Mouse (Mus musculus): ENCODE results near the gene Ptov1.
A peak's percentile ranks its signal among the peaks of the same experiment; 100 is the strongest.

- TF ChIP-seq CTCF (IDR thresholded peaks at IDR 0.05; ENCODE audit: low read depth) (0 out of 2 replicates have a peak, but pooled peaks have one; percentile 7), EP300 (IDR thresholded peaks at IDR 0.05; ENCODE audit: low read depth) (no peak)
Measured at GRCm38 (mm10) chr7:44839171-44839490, 30.5 kb downstream of the Ptov1 start.
